Mouse (Mus musculus): Measurements from ENCODE around the gene Trpm8.

DNA sequence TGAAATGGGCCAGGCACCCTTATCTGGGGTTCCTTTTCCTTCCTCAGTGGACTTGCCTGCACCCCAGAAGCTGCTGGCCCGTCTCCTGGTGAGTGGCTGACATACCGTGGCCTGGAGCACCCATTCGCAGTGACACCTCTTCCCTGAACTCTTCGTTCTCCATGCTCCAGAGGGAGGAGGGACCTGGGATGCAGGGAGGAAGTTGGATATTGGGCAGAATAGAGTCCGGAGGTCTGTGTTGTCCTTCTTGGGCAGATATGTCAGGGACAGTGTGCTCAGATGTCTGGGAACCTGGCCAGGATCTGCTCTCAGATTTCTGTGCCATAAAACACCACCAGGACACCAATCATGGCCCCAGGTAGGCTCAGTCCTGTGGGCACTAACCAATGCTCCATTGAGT is 37.4 kb upstream of the Trpm8 start:
- TF ChIP-seq GATA1 (IDR thresholded peaks at IDR 0.05; ENCODE audit: low read length) (no peak), TAL1 (IDR thresholded peaks at IDR 0.05; ENCODE audit: low read length) (no peak)
